Mouse (Mus musculus) left cerebral cortex, adult 9 months (tissue): ENCODE measurements at regions not wholly inside any gene's neighbourhood (a gene's known extent, or its start where the extent isn't known, plus 50 kb on each side); places are given as distances from the start of the nearest gene placed in this dataset.
"Not testable (repeated sequence)": the region's sequence is repeated elsewhere in the genome, so short reads cannot be mapped to it uniquely, and the experiment has no call there.

Source experiments
- DNase-seq, 2 experiments: peaks; one replicate each; pipeline ENCODE4 v3.0.0; 2022; ENCODE audit warnings: low spot score in 2 of 2

GRCm38 (mm10) chr17:66206074-66206473 is 82.8 kb downstream of the Ddx11 start:
- no peak for DNase-seq

- DNase-seq, result not testable (repeated sequence)
Measured at GRCm38 (mm10) chr17:66207653-66208497, 84.6 kb downstream of the Ddx11 start.

- DNase-seq, result not testable (repeated sequence)
Measured at GRCm38 (mm10) chr17:66208803-66209515, 85.6 kb downstream of the Ddx11 start.

- DNase-seq, result peak in 1 of 2 experiments; percentile 41
Measured at GRCm38 (mm10) chr17:66211561-66211960, 88.2 kb downstream of the Ddx11 start.

- no peak for DNase-seq
Measured at GRCm38 (mm10) chr17:66212616-66213015, 89.3 kb downstream of the Ddx11 start.

GRCm38 (mm10) chr17:66218321-66218720 is 95.0 kb downstream of the Ddx11 start:
- no peak for DNase-seq

- DNase-seq, result no peak
Measured at GRCm38 (mm10) chr17:66219669-66220435, 96.5 kb downstream of the Ddx11 start.

GRCm38 (mm10) chr17:66221256-66221655 is 97.9 kb downstream of the Ddx11 start:
- DNase-seq, result peak in 1 of 2 experiments; percentile 74

GRCm38 (mm10) chr17:66223711-66224110 is 100.4 kb downstream of the Ddx11 start:
- DNase-seq, result no peak

GRCm38 (mm10) chr17:66224241-66224640 is 100.9 kb downstream of the Ddx11 start:
- DNase-seq, result no peak

GRCm38 (mm10) chr17:66232391-66232790 is 109.1 kb downstream of the Ddx11 start:
- no peak for DNase-seq

GRCm38 (mm10) chr17:66232891-66233421 is 109.6 kb downstream of the Ddx11 start:
- DNase-seq, result peak; percentile 22 to 42

- peak in 1 of 2 experiments; percentile 33 for DNase-seq
Measured at GRCm38 (mm10) chr17:66233451-66233951, 110.2 kb downstream of the Ddx11 start.

GRCm38 (mm10) chr17:66234432-66234831 is 111.1 kb downstream of the Ddx11 start:
- no peak for DNase-seq

- DNase-seq, result peak; percentile 42 to 90
Measured at GRCm38 (mm10) chr17:66235096-66235805, 111.9 kb downstream of the Ddx11 start.

GRCm38 (mm10) chr17:66235806-66236335 is 112.6 kb downstream of the Ddx11 start:
- DNase-seq, result no peak

- DNase-seq, result no peak
Measured at GRCm38 (mm10) chr17:66241868-66242622, 118.7 kb downstream of the Ddx11 start.

- no peak for DNase-seq
Measured at GRCm38 (mm10) chr17:66244183-66244582, 120.9 kb downstream of the Ddx11 start.

GRCm38 (mm10) chr17:66246031-66246534 is 122.8 kb downstream of the Ddx11 start:
- DNase-seq, result no peak

- DNase-seq, result no peak
Measured at GRCm38 (mm10) chr17:66251495-66251894, 128.2 kb downstream of the Ddx11 start.
